Mouse (Mus musculus): ENCODE data around the gene Gucy2e.

The Gucy2e gene

GRCm38 (mm10) chr11:69236061-69236925 is 543 bp downstream of the Gucy2e start:
- peak; percentile 43 for DNase-seq (ENCODE audit: extremely low spot score, low spot score)

- DNase-seq (ENCODE audit: extremely low spot score, low spot score): peak; percentile 77
These were observed 1.4 kb downstream of the Gucy2e start for GRCm38 (mm10) chr11:69235285-69236060.

- DNase-seq (ENCODE audit: extremely low spot score, low spot score): no peak
These were observed 3.7 kb downstream of the Gucy2e start for GRCm38 (mm10) chr11:69233141-69233540.

- DNase-seq (ENCODE audit: extremely low spot score, low spot score): no peak
These were observed 6.4 kb downstream of the Gucy2e start for GRCm38 (mm10) chr11:69230420-69230819.

- DNase-seq (ENCODE audit: extremely low spot score, low spot score): no peak
These were observed 11.1 kb downstream of the Gucy2e start for GRCm38 (mm10) chr11:69225715-69226114.

GRCm38 (mm10) chr11:69223101-69223500 is 13.7 kb downstream of the Gucy2e start:
- no peak for DNase-seq (ENCODE audit: extremely low spot score, low spot score)

GRCm38 (mm10) chr11:69221070-69221469 is 15.8 kb downstream of the Gucy2e start:
- no peak for DNase-seq (ENCODE audit: extremely low spot score, low spot score)

GRCm38 (mm10) chr11:69218661-69219060 is 18.2 kb downstream of the Gucy2e start:
- no peak for DNase-seq (ENCODE audit: extremely low spot score, low spot score)

- DNase-seq (ENCODE audit: extremely low spot score, low spot score): no peak
These were observed 19.4 kb downstream of the Gucy2e start for GRCm38 (mm10) chr11:69217411-69217810.

GRCm38 (mm10) chr11:69211431-69211830 is 25.4 kb downstream of the Gucy2e start:
- DNase-seq (ENCODE audit: extremely low spot score, low spot score): no peak

GRCm38 (mm10) chr11:69202469-69203230 is 34.2 kb downstream of the Gucy2e start:
- no peak for DNase-seq (ENCODE audit: extremely low spot score, low spot score)

- no peak for DNase-seq (ENCODE audit: extremely low spot score, low spot score)
These were observed 36.6 kb downstream of the Gucy2e start for GRCm38 (mm10) chr11:69200231-69200630.

GRCm38 (mm10) chr11:69199251-69199650 is 37.6 kb downstream of the Gucy2e start:
- no peak for DNase-seq (ENCODE audit: extremely low spot score, low spot score)

- DNase-seq (ENCODE audit: extremely low spot score, low spot score): no peak
These were observed 39.1 kb downstream of the Gucy2e start, which contains the start of gene Alox8 for GRCm38 (mm10) chr11:69197743-69198142. Alox8 (minus strand) TSS chr11:69197843.

- DNase-seq (ENCODE audit: extremely low spot score, low spot score): no peak
These were observed 39.6 kb downstream of the Gucy2e start for GRCm38 (mm10) chr11:69197194-69197593.

GRCm38 (mm10) chr11:69196766-69197165 is 40.1 kb downstream of the Gucy2e start:
- DNase-seq (ENCODE audit: extremely low spot score, low spot score): no peak

- DNase-seq (ENCODE audit: extremely low spot score, low spot score): no peak
These were observed 44.0 kb downstream of the Gucy2e start for GRCm38 (mm10) chr11:69192840-69193239.

GRCm38 (mm10) chr11:69185936-69186335 is 50.9 kb downstream of the Gucy2e start:
- DNase-seq (ENCODE audit: extremely low spot score, low spot score): no peak

- DNase-seq (ENCODE audit: extremely low spot score, low spot score): no peak
These were observed 51.8 kb downstream of the Gucy2e start for GRCm38 (mm10) chr11:69185031-69185430.

GRCm38 (mm10) chr11:69180120-69180519 is 56.7 kb downstream of the Gucy2e start:
- no peak for DNase-seq (ENCODE audit: extremely low spot score, low spot score)

GRCm38 (mm10) chr11:69179512-69179911 is 57.3 kb downstream of the Gucy2e start:
- DNase-seq (ENCODE audit: extremely low spot score, low spot score): no peak

GRCm38 (mm10) chr11:69178525-69178924 is 58.3 kb downstream of the Gucy2e start:
- no peak for DNase-seq (ENCODE audit: extremely low spot score, low spot score)
